Mouse (Mus musculus) kidney, adult 2 months (tissue): Measurements from ENCODE around the gene Srprb.

Experiments
- CTCF ChIP-seq: fragments of 200-500 bp; conservative IDR thresholded peaks from 2 replicates; pipeline ENCODE4 v1.5.1; 2011; ENCODE audit warnings: low read depth, mild to moderate bottlenecking, control low read depth, low read length, moderate library complexity, mixed read lengths; ENCODE audit not compliant: insufficient read depth, insufficient read length
- POLR2A ChIP-seq: fragments of 200-500 bp; IDR thresholded peaks from one replicate; pipeline ENCODE4 v1.6.1; 2011; ENCODE audit warnings: low read depth, low read length, control low read depth

GRCm38 (mm10) chr9:103186747-103187146 lies 15.2 kb downstream of the Srprb start:
- TF ChIP-seq CTCF (no peak), POLR2A (no peak)
